Mouse (Mus musculus) heart, adult 2 months (tissue): Measurements from ENCODE around the gene Popdc2.

ENCODE experiments used
- CTCF ChIP-seq: fragments of 200-600 bp; IDR thresholded peaks from 2 replicates; pipeline ENCODE4 v1.8.1; 2022; ENCODE audit warnings: antibody characterized with exemption, mild to moderate bottlenecking, moderate library complexity
- EP300 ChIP-seq: fragments of 200-500 bp; IDR thresholded peaks from 2 replicates; pipeline ENCODE4 v1.6.1; 2011; ENCODE audit warnings: low read depth, low read length, control low read depth; ENCODE audit not compliant: insufficient read depth
- POLR2A ChIP-seq: fragments of 200-500 bp; IDR thresholded peaks from 2 replicates; pipeline ENCODE4 v1.6.1; 2011; ENCODE audit warnings: mild to moderate bottlenecking, low read depth, low read length, control low read depth; ENCODE audit not compliant: insufficient read depth

- no peak for TF ChIP-seq CTCF
- no peak for TF ChIP-seq EP300
- TF ChIP-seq POLR2A = no peak
Measured at GRCm38 (mm10) chr16:38358256-38358812, 3.7 kb upstream of the Popdc2 start.
